Mouse (Mus musculus) liver, embryonic 13.5 days (tissue): ENCODE measurements around the gene Vmn1r43. TPM values are rescaled to one million over a fixed set of nuclear protein-coding genes. Genes with fewer than 3 reads are reported as not detected.

Source experiments
- polyA plus RNA-seq: library from polyadenylated mRNA; unstranded; fragments of >200 nt; fragmentation: Nextera tagmentation; extraction: Ambion mirVana; gene quantifications from 2 replicates; pipeline ENCODE4 v1.2.1, GENCODE M21; 2015

Vmn1r43 gene
- polyA plus RNA-seq, 1 experiment from 2014 or later, result not detected

Other genes starting within 250 kb of the Vmn1r43 start
- gene Txnrd3, start 232.4 kb downstream of the Vmn1r43 start, polyA plus RNA-seq, result 4.0 and 4.2 TPM in 2 replicates
- gene Vmn1r40, start 168.9 kb downstream of the Vmn1r43 start, polyA plus RNA-seq, result not detected in 2 replicates
- gene Vmn1r41, start 135.6 kb downstream of the Vmn1r43 start, polyA plus RNA-seq, result not detected in 2 replicates
- gene Vmn1r42, start within 50 bp of the Vmn1r43 start, polyA plus RNA-seq, result not detected in 2 replicates
- not detected in 2 replicates for gene Vmn1r44, start 7.2 kb upstream of the Vmn1r43 start, polyA plus RNA-seq
- gene Vmn1r45, start 64.2 kb upstream of the Vmn1r43 start, polyA plus RNA-seq, result not detected in 2 replicates
- not detected in 2 replicates for gene Vmn1r46, start 92.9 kb upstream of the Vmn1r43 start, polyA plus RNA-seq
- not detected in 2 replicates for gene Vmn1r47, start 139.7 kb upstream of the Vmn1r43 start, polyA plus RNA-seq
- gene Vmn1r48, start 160.4 kb upstream of the Vmn1r43 start, polyA plus RNA-seq, result not detected in 2 replicates
- gene Vmn1r49, start 202.1 kb upstream of the Vmn1r43 start, polyA plus RNA-seq, result not detected in 2 replicates
- not detected in 2 replicates for gene Vmn1r50, start 225.0 kb upstream of the Vmn1r43 start, polyA plus RNA-seq
- gene Vmn1r51, start 246.2 kb upstream of the Vmn1r43 start, polyA plus RNA-seq, result not detected in 2 replicates